Mouse (Mus musculus): ENCODE measurements at regions not wholly inside any gene's neighbourhood (a gene's known extent, or its start where the extent isn't known, plus 50 kb on each side); places are given as distances from the start of the nearest gene placed in this dataset.

- 75% methylated on average over 7 of the region's 7 CpGs for WGBS
- Histone ChIP-seq H3K4me1 (ENCODE audit: control insufficient read depth, insufficient read depth, low read length) (no peaks in the 10 kb centered on the region), H3K4me3 (ENCODE audit: low read depth, low read length) (no peak overlapping the region), H3K9ac (ENCODE audit: low read depth, low read length) (no peak overlapping the region), H3K27ac (replicated peaks; ENCODE audit: low read depth, low read length) (no peak overlapping the region), H3K27me3 (replicated peaks; ENCODE audit: control insufficient read depth, insufficient read depth, low read length) (no peaks in the 10 kb centered on the region), H3K9me3 (ENCODE audit: control insufficient read depth, low read length) (no peaks in the 10 kb centered on the region), H3K36me3 (ENCODE audit: control insufficient read depth, insufficient read depth, low read length) (no peaks in the 10 kb centered on the region), H3K4me2 (ENCODE audit: low read depth, low read length) (no peak overlapping the region)
- DNase-seq (ENCODE audit: low spot score) (peak; percentile 10), ATAC-seq (ENCODE audit: low read depth) (no peak)
Observed at GRCm38 (mm10) chr2:160256251-160256650, 77.7 kb downstream of the Gm826 start.

GRCm38 (mm10) chr2:160250228-160250627 is 83.7 kb downstream of the Gm826 start:
- H3K27ac ChIP-seq (replicated peaks; ENCODE audit: low read depth, low read length), result no peak overlapping the region
- ATAC-seq (ENCODE audit: low read depth), result no peak
- H3K4me3 ChIP-seq (ENCODE audit: low read depth, low read length), result no peak overlapping the region
- H3K36me3 ChIP-seq (ENCODE audit: control insufficient read depth, insufficient read depth, low read length), result no peaks in the 10 kb centered on the region
- H3K4me2 ChIP-seq (ENCODE audit: low read depth, low read length), result no peak overlapping the region
- no peak for DNase-seq (ENCODE audit: low spot score)
- no peaks in the 10 kb centered on the region for H3K4me1 ChIP-seq (ENCODE audit: control insufficient read depth, insufficient read depth, low read length)
- WGBS, result 88% methylated on average over 3 of the region's 3 CpGs
- no peaks in the 10 kb centered on the region for H3K9me3 ChIP-seq (ENCODE audit: control insufficient read depth, low read length)
- H3K9ac ChIP-seq (ENCODE audit: low read depth, low read length), result no peak overlapping the region
- no peaks in the 10 kb centered on the region for H3K27me3 ChIP-seq (replicated peaks; ENCODE audit: control insufficient read depth, insufficient read depth, low read length)

GRCm38 (mm10) chr2:160249104-160250093 is 84.6 kb downstream of the Gm826 start:
- Histone ChIP-seq H3K27ac (replicated peaks; ENCODE audit: low read depth, low read length) (no peak overlapping the region), H3K9me3 (ENCODE audit: control insufficient read depth, low read length) (no peaks in the 10 kb centered on the region), H3K4me3 (ENCODE audit: low read depth, low read length) (no peak overlapping the region), H3K4me2 (ENCODE audit: low read depth, low read length) (no peak overlapping the region), H3K9ac (ENCODE audit: low read depth, low read length) (no peak overlapping the region), H3K36me3 (ENCODE audit: control insufficient read depth, insufficient read depth, low read length) (no peaks in the 10 kb centered on the region), H3K27me3 (replicated peaks; ENCODE audit: control insufficient read depth, insufficient read depth, low read length) (no peaks in the 10 kb centered on the region), H3K4me1 (ENCODE audit: control insufficient read depth, insufficient read depth, low read length) (no peaks in the 10 kb centered on the region)
- no peak for ATAC-seq (ENCODE audit: low read depth)
- no peak for DNase-seq (ENCODE audit: low spot score)
- WGBS, result 48% methylated on average over 9 of the region's 9 CpGs

- WGBS, result 74% methylated on average over 6 of the region's 6 CpGs
- H3K36me3 ChIP-seq (ENCODE audit: control insufficient read depth, insufficient read depth, low read length), result no peaks in the 10 kb centered on the region
- H3K27ac ChIP-seq (replicated peaks; ENCODE audit: low read depth, low read length), result no peak overlapping the region
- ATAC-seq (ENCODE audit: low read depth) (no peak), DNase-seq (ENCODE audit: low spot score) (no peak)
- H3K4me3 ChIP-seq (ENCODE audit: low read depth, low read length), result no peak overlapping the region
- no peak overlapping the region for H3K9ac ChIP-seq (ENCODE audit: low read depth, low read length)
- H3K27me3 ChIP-seq (replicated peaks; ENCODE audit: control insufficient read depth, insufficient read depth, low read length), result no peaks in the 10 kb centered on the region
- no peak overlapping the region for H3K4me2 ChIP-seq (ENCODE audit: low read depth, low read length)
- no peaks in the 10 kb centered on the region for H3K4me1 ChIP-seq (ENCODE audit: control insufficient read depth, insufficient read depth, low read length)
- H3K9me3 ChIP-seq (ENCODE audit: control insufficient read depth, low read length), result no peaks in the 10 kb centered on the region
Observed at GRCm38 (mm10) chr2:160247286-160247685, 86.7 kb downstream of the Gm826 start.

- no peaks in the 10 kb centered on the region for H3K27me3 ChIP-seq (replicated peaks; ENCODE audit: control insufficient read depth, insufficient read depth, low read length)
- no peak for DNase-seq (ENCODE audit: low spot score)
- H3K9ac ChIP-seq (ENCODE audit: low read depth, low read length), result no peak overlapping the region
- H3K9me3 ChIP-seq (ENCODE audit: control insufficient read depth, low read length), result no peaks in the 10 kb centered on the region
- H3K4me1 ChIP-seq (ENCODE audit: control insufficient read depth, insufficient read depth, low read length), result no peaks in the 10 kb centered on the region
- no peak overlapping the region for H3K4me2 ChIP-seq (ENCODE audit: low read depth, low read length)
- no peak overlapping the region for H3K27ac ChIP-seq (replicated peaks; ENCODE audit: low read depth, low read length)
- no peaks in the 10 kb centered on the region for H3K36me3 ChIP-seq (ENCODE audit: control insufficient read depth, insufficient read depth, low read length)
- H3K4me3 ChIP-seq (ENCODE audit: low read depth, low read length), result no peak overlapping the region
- no peak for ATAC-seq (ENCODE audit: low read depth)
- 77% methylated on average over 1 of the region's 1 CpGs for WGBS
Observed at GRCm38 (mm10) chr2:160246356-160246755, 87.6 kb downstream of the Gm826 start.

GRCm38 (mm10) chr2:160244866-160245265 is 89.1 kb downstream of the Gm826 start:
- Histone ChIP-seq H3K4me3 (ENCODE audit: low read depth, low read length) (no peak overlapping the region), H3K9me3 (ENCODE audit: control insufficient read depth, low read length) (no peaks in the 10 kb centered on the region), H3K4me2 (ENCODE audit: low read depth, low read length) (no peak overlapping the region), H3K27ac (replicated peaks; ENCODE audit: low read depth, low read length) (no peak overlapping the region), H3K27me3 (replicated peaks; ENCODE audit: control insufficient read depth, insufficient read depth, low read length) (no peaks in the 10 kb centered on the region), H3K36me3 (ENCODE audit: control insufficient read depth, insufficient read depth, low read length) (no peaks in the 10 kb centered on the region), H3K4me1 (ENCODE audit: control insufficient read depth, insufficient read depth, low read length) (no peaks in the 10 kb centered on the region), H3K9ac (ENCODE audit: low read depth, low read length) (no peak overlapping the region)
- 29% methylated on average over 7 of the region's 7 CpGs for WGBS
- DNase-seq (ENCODE audit: low spot score) (no peak), ATAC-seq (ENCODE audit: low read depth) (no peak)

- Histone ChIP-seq H3K27me3 (replicated peaks; ENCODE audit: control insufficient read depth, insufficient read depth, low read length) (no peaks in the 10 kb centered on the region), H3K36me3 (ENCODE audit: control insufficient read depth, insufficient read depth, low read length) (no peaks in the 10 kb centered on the region), H3K9ac (ENCODE audit: low read depth, low read length) (no peak overlapping the region), H3K9me3 (ENCODE audit: control insufficient read depth, low read length) (no peaks in the 10 kb centered on the region), H3K27ac (replicated peaks; ENCODE audit: low read depth, low read length) (no peak overlapping the region), H3K4me3 (ENCODE audit: low read depth, low read length) (no peak overlapping the region), H3K4me1 (ENCODE audit: control insufficient read depth, insufficient read depth, low read length) (no peaks in the 10 kb centered on the region), H3K4me2 (ENCODE audit: low read depth, low read length) (no peak overlapping the region)
- WGBS, result 76% methylated on average over 12 of the region's 12 CpGs
- no peak for DNase-seq (ENCODE audit: low spot score)
- no peak for ATAC-seq (ENCODE audit: low read depth)
Observed at GRCm38 (mm10) chr2:160240531-160241379, 93.2 kb downstream of the Gm826 start.

GRCm38 (mm10) chr2:160237436-160238104 is 96.4 kb downstream of the Gm826 start:
- Histone ChIP-seq H3K9me3 (ENCODE audit: control insufficient read depth, low read length) (no peaks in the 10 kb centered on the region), H3K4me2 (ENCODE audit: low read depth, low read length) (no peak overlapping the region), H3K36me3 (ENCODE audit: control insufficient read depth, insufficient read depth, low read length) (no peaks in the 10 kb centered on the region), H3K9ac (ENCODE audit: low read depth, low read length) (no peak overlapping the region), H3K4me3 (ENCODE audit: low read depth, low read length) (no peak overlapping the region), H3K27me3 (replicated peaks; ENCODE audit: control insufficient read depth, insufficient read depth, low read length) (no peaks in the 10 kb centered on the region), H3K27ac (replicated peaks; ENCODE audit: low read depth, low read length) (no peak overlapping the region), H3K4me1 (ENCODE audit: control insufficient read depth, insufficient read depth, low read length) (no peaks in the 10 kb centered on the region)
- WGBS, result 75% methylated on average over 3 of the region's 3 CpGs
- DNase-seq (ENCODE audit: low spot score), result no peak
- ATAC-seq (ENCODE audit: low read depth), result no peak
